Mouse (Mus musculus) embryonic fibroblast, embryonic 13.5 days (primary cell): Measurements from ENCODE around the gene Fbxo48. TPM values are rescaled to one million over a fixed set of nuclear protein-coding genes. Genes with fewer than 3 reads are reported as not detected.

Source experiments
- H3K27ac ChIP-seq: 2 replicates; pipeline ENCODE4 v1.5.1; 2012; ENCODE audit warnings: low read length, control low read depth, inconsistent platforms; ENCODE audit not compliant: insufficient read depth
- H3K4me1 ChIP-seq: 2 replicates; pipeline ENCODE4 v1.6.1; 2011; ENCODE audit warnings: low read length; ENCODE audit not compliant: control insufficient read depth, insufficient read depth
- H3K4me3 ChIP-seq: 2 replicates; pipeline ENCODE4 v1.5.1; 2011; ENCODE audit warnings: mild to moderate bottlenecking, control low read depth, low read length; ENCODE audit not compliant: insufficient read depth
- CTCF ChIP-seq: IDR thresholded peaks from 2 replicates; pipeline ENCODE4 v1.5.1; 2011; ENCODE audit warnings: mild to moderate bottlenecking, control low read depth, low read length, moderate library complexity, borderline replicate concordance; ENCODE audit not compliant: insufficient read depth
- POLR2A ChIP-seq: IDR thresholded peaks from 2 replicates; pipeline ENCODE4 v1.6.1; 2011; ENCODE audit warnings: low read depth, mild to moderate bottlenecking, control low read depth, low read length, moderate library complexity
- polyA plus RNA-seq: library from polyadenylated mRNA; stranded (reverse); fragments of >200 nt; gene quantifications from 2 replicates; pipeline ENCODE4 v1.2.4, GENCODE M21; 2011; ENCODE audit warnings: low read depth; ENCODE audit not compliant: missing spikeins, insufficient read length

Fbxo48 gene
- polyA plus RNA-seq, 1 experiment = 5.4 TPM

DNA sequence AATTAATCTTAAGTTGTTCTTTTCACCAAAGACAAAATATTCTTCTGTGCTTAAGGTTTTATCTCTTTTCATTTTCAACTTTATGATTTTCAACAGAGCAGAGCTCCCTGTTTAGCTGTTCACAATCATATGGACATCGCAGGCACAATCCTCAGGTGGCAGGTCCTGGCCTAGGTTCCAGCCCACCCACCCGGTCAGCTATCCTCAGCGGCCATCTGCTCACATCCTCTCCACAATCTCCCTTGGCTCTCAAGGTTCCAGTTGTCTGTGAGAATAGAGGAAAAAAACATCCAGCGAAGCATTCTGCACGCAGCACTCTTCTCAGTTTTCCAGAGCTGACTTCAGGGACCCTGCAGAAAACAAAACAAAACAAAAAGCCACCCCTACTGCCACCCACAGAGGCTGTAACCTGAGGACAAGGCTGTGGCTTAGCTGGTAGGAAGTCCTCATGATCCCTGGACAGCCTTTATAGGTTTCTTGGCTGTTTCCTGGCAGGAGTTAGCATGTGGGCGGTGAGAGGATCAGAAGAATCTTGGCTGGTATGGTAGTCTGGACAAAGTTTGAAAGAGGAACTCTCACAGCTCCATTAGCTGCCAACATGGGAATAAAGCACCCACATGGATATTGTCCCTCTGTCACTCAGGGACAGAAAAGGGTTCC, 15.5 kb upstream of the Fbxo48 start:
- H3K27ac ChIP-seq = no peak overlapping the region
- H3K4me1 ChIP-seq = peaks cover 2% of the 10 kb centered on the region; the same call in 1 of the 2 replicates
- H3K4me3 ChIP-seq = no peak overlapping the region
- TF ChIP-seq POLR2A (no peak), CTCF (no peak)

GRCm38 (mm10) chr11:16941103-16941793, 9.9 kb upstream of the Fbxo48 start:
- TF ChIP-seq POLR2A (no peak), CTCF (no peak)
- Histone ChIP-seq H3K4me1 (no peaks in the 10 kb centered on the region), H3K27ac (no peak overlapping the region), H3K4me3 (no peak overlapping the region)

DNA sequence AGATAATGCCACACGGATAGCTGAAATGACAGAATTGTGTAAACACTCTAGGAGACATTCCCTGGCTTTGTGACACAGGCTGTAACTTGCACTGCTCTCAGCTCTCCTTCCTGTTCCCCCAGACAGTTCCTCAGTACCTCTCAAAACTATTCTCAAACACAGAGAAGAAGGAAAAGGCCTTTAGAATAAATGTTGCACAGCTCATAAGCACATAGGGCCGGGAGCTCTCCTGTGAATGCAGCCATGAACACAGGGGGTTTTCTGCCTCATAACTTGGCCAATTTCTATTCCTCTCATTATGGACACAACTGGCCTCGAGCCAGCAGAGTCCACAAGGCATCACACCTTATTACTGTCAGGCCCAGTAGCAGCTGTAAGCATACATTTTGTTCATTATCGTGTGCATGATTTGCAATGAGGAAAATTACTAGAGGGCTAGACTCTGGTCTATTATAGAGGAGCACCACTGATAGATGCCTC, 9.2 kb upstream of the Fbxo48 start:
- H3K4me3 ChIP-seq = no peak overlapping the region
- no peaks in the 10 kb centered on the region for H3K4me1 ChIP-seq
- TF ChIP-seq CTCF (no peak), POLR2A (no peak)
- no peak overlapping the region for H3K27ac ChIP-seq

GRCm38 (mm10) chr11:16943016-16943415, 8.2 kb upstream of the Fbxo48 start:
- H3K4me1 ChIP-seq = no peaks in the 10 kb centered on the region
- no peak for TF ChIP-seq CTCF
- no peak for TF ChIP-seq POLR2A
- no peak overlapping the region for H3K27ac ChIP-seq
- H3K4me3 ChIP-seq = no peak overlapping the region

GRCm38 (mm10) chr11:16948756-16949155, 2.4 kb upstream of the Fbxo48 start:
- Histone ChIP-seq H3K4me1 (no peaks in the 10 kb centered on the region; the same call in 1 of the 2 replicates), H3K4me3 (no peak overlapping the region), H3K27ac (no peak overlapping the region)
- no peak for TF ChIP-seq POLR2A
- TF ChIP-seq CTCF = no peak

- H3K27ac ChIP-seq = no peak overlapping the region
- no peaks in the 10 kb centered on the region; the same call in 1 of the 2 replicates for H3K4me1 ChIP-seq
- H3K4me3 ChIP-seq = peak overlapping the region; percentile 55
- TF ChIP-seq CTCF (no peak), POLR2A (no peak; the same call in 1 of the 2 replicates)
Observed at GRCm38 (mm10) chr11:16950226-16950975, 774 bp upstream of the Fbxo48 start.

- peak overlapping the region; percentile 89 for H3K4me3 ChIP-seq
- no peak for TF ChIP-seq POLR2A
- no peak for TF ChIP-seq CTCF
- no peak overlapping the region for H3K27ac ChIP-seq
- no peaks in the 10 kb centered on the region; the same call in 1 of the 2 replicates for H3K4me1 ChIP-seq
Observed at GRCm38 (mm10) chr11:16951761-16952010, 511 bp downstream of the Fbxo48 start.

- Histone ChIP-seq H3K27ac (no peak overlapping the region), H3K4me3 (no peak overlapping the region), H3K4me1 (no peaks in the 10 kb centered on the region; the same call in 1 of the 2 replicates)
- TF ChIP-seq POLR2A (no peak), CTCF (no peak)
Observed at GRCm38 (mm10) chr11:16956115-16956862, 5.1 kb downstream of the Fbxo48 start.

- no peaks in the 10 kb centered on the region; the same call in 1 of the 2 replicates for H3K4me1 ChIP-seq
- no peak overlapping the region for H3K27ac ChIP-seq
- no peak overlapping the region for H3K4me3 ChIP-seq
- TF ChIP-seq POLR2A = no peak
- TF ChIP-seq CTCF = no peak
Observed at GRCm38 (mm10) chr11:16957030-16957429, 5.9 kb downstream of the Fbxo48 start.
